Mouse (Mus musculus): Measurements from ENCODE around the gene Syt16.

DNA sequence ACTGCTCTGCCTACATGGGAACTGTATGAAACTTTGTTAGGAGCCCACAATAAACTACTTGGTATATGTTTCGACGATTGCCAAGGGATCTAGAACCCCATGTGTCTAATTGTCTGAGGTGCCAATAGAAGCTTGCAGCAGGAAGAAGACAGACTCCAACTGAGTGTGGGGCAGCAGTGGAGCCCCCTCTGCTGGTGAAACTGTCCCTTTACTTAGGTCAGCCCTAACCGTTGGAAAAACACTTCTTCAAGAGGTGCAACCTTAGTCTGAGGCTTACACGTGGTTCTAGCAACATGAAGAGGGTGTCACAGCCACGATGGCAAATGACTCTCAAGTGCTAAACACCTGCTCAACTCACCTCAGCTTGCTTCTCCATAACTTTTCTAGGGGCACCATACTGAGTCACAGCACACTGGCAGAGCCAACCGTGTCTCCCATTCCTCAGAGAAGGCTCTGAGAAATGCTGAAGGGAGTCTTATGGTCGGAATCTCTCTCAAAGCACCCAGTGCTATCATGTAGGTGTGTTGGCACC lies 17.3 kb downstream of the Syt16 start:
- TF ChIP-seq CTCF (IDR thresholded peaks at IDR 0.05; ENCODE audit: control insufficient read depth, insufficient read depth, insufficient replicate concordance, low read depth, low read length) (no peak; the same call in 1 of the 2 replicates), POLR2A (IDR thresholded peaks at IDR 0.05; ENCODE audit: control insufficient read depth, low read depth, low read length) (no peak)
